19 mouse cellular contexts compared by ENCODE assay signal in genomic region chr2:75818719-75819118, GRCm38 (mm10).
"Had no signal": no experiment of that assay in that cellular context is flagged by ENCODE, and none has a peak within 500 bp of the region (broad histone marks: within the 10 kb centered on the region; RNA-seq: fewer than 3 reads in every experiment).

No protein-coding gene starts in this region.

- DNase-seq: kidney, postnatal 10 days; kidney, postnatal 36 days; layer of hippocampus, postnatal 36 days; lung, adult 18-20 months; lung, postnatal 10 days; lung, postnatal 36 days; retina, postnatal 1 day; right cerebral cortex, postnatal 25 days; spleen, adult 18-20 months; thymus, postnatal 25 days had no signal

- H3K4me1 ChIP-seq: midbrain, embryonic 12.5 days; neural tube, embryonic 13.5 days had no signal

- H3K9ac ChIP-seq: kidney, embryonic 15.5 days; liver, embryonic 14.5 days; lung, embryonic 15.5 days; midbrain, embryonic 12.5 days; neural tube, embryonic 13.5 days; stomach, embryonic 15.5 days had no signal

- H3K27ac ChIP-seq: kidney, embryonic 15.5 days; left cerebral cortex, adult 2 months; liver, embryonic 14.5 days; lung, embryonic 15.5 days; midbrain, embryonic 12.5 days; neural tube, embryonic 13.5 days; stomach, embryonic 15.5 days had no signal

- H3K36me3 ChIP-seq: kidney, embryonic 15.5 days; lung, embryonic 15.5 days; midbrain, embryonic 12.5 days; neural tube, embryonic 13.5 days; stomach, embryonic 15.5 days had no signal

- H3K4me2 ChIP-seq: kidney, embryonic 15.5 days; lung, embryonic 15.5 days; midbrain, embryonic 12.5 days; neural tube, embryonic 13.5 days; stomach, embryonic 15.5 days had no signal

- H3K9me3 ChIP-seq: kidney, embryonic 15.5 days; lung, embryonic 15.5 days; midbrain, embryonic 12.5 days; neural tube, embryonic 13.5 days; stomach, embryonic 15.5 days had no signal

- ATAC-seq: midbrain, embryonic 16.5 days had no signal

- H3K27me3 ChIP-seq: kidney, embryonic 15.5 days; lung, embryonic 15.5 days; midbrain, embryonic 12.5 days; neural tube, embryonic 13.5 days; stomach, embryonic 15.5 days had no signal

- H3K4me3 ChIP-seq: kidney, embryonic 15.5 days; left cerebral cortex, adult 2 months; lung, embryonic 15.5 days; midbrain, embryonic 12.5 days; myocyte; neural tube, embryonic 13.5 days; stomach, embryonic 15.5 days had no signal
